Mouse (Mus musculus) kidney, postnatal 0 days (tissue): ENCODE results near the gene Pla2g4b. TPM values are rescaled to one million over a fixed set of nuclear protein-coding genes. Genes with fewer than 3 reads are reported as not detected.
A peak's percentile ranks its signal among the peaks of the same experiment; 100 is the strongest.

ENCODE experiments used
- ATAC-seq: fragments of 200-750 bp; cut with Nextera tagmentation; replicated peaks from 2 replicates; pipeline ENCODE4 v1.8.0; 2017; ENCODE audit warnings: low read depth, moderate number of reproducible peaks, moderate TSS enrichment, moderate library complexity; ENCODE audit not compliant: low FRiP score
- DNase-seq: peaks from one replicate; pipeline ENCODE4 v3.0.0-alpha.2; 2016; ENCODE audit warnings: low spot score
- H3K27ac ChIP-seq: fragments of 300-500 bp; sonication (generic); 2 replicates; pipeline ENCODE4 v1.5.1; 2014; ENCODE audit warnings: mild to moderate bottlenecking
- H3K27me3 ChIP-seq: fragments of 300-500 bp; sonication (generic); 2 replicates; pipeline ENCODE4 v1.6.1; 2014; ENCODE audit warnings: low read length, mixed read lengths; ENCODE audit not compliant: insufficient read depth
- H3K36me3 ChIP-seq: fragments of 300-500 bp; sonication (generic); 2 replicates; pipeline ENCODE4 v1.6.1; 2014; ENCODE audit warnings: low read length, mixed read lengths; ENCODE audit not compliant: insufficient read depth
- H3K4me1 ChIP-seq: fragments of 300-500 bp; sonication (generic); replicated peaks from 2 replicates; pipeline ENCODE4 v1.6.1; 2014; ENCODE audit warnings: antibody characterized with exemption, low read length, mixed read lengths; ENCODE audit not compliant: insufficient read depth
- H3K4me2 ChIP-seq: fragments of 300-500 bp; sonication (generic); 2 replicates; pipeline ENCODE4 v1.6.1; 2014; ENCODE audit warnings: mild to moderate bottlenecking, low read length, moderate library complexity, mixed read lengths
- H3K4me3 ChIP-seq: fragments of 300-500 bp; sonication (generic); replicated peaks from 2 replicates; pipeline ENCODE4 v1.5.1; 2014; ENCODE audit warnings: low read depth, low read length
- H3K9ac ChIP-seq: fragments of 300-500 bp; sonication (generic); 2 replicates; pipeline ENCODE4 v1.6.1; 2014; ENCODE audit warnings: low read depth, low read length
- H3K9me3 ChIP-seq: fragments of 300-500 bp; sonication (generic); replicated peaks from 2 replicates; pipeline ENCODE4 v1.6.1; 2016; ENCODE audit warnings: low read length, inconsistent platforms, mixed read lengths
- CTCF ChIP-seq: IDR thresholded peaks from 2 replicates; pipeline ENCODE4 v1.5.1; 2016; ENCODE audit warnings: antibody characterized with exemption, low read depth, mild to moderate bottlenecking, moderate library complexity
- WGBS: fragments of 180-500 bp; shearing (Covaris S2); extraction: QIAGEN DNeasy Blood & Tissue Kit; methylation state at CpG from one replicate; pipeline ENCODE4 v1.1.7; 2014; 5-methylcytosine and 5-hydroxymethylcytosine counted together
- polyA plus RNA-seq: library from polyadenylated mRNA; unstranded; fragments of >200 nt; fragmentation: Nextera tagmentation; extraction: Ambion mirVana; gene quantifications from 2 replicates; pipeline ENCODE4 v1.2.1, GENCODE M21; 2015

Pla2g4b gene
- polyA plus RNA-seq, 1 experiment from 2014 or later, result 0.29 TPM

GRCm38 (mm10) chr2:120001956-120002355 is 31.3 kb upstream of the Pla2g4b start:
- Histone ChIP-seq H3K4me3 (no peak overlapping the region), H3K27me3 (no peaks in the 10 kb centered on the region), H3K36me3 (0 out of 2 replicates have a peak, but pooled peaks cover 2% of the 10 kb centered on the region), H3K4me2 (no peak overlapping the region), H3K4me1 (peaks cover 6% of the 10 kb centered on the region; the same call in 1 of the 2 replicates), H3K9me3 (no peaks in the 10 kb centered on the region), H3K9ac (no peak overlapping the region), H3K27ac (no peak overlapping the region)
- no peak for TF ChIP-seq CTCF
- DNase-seq, result no peak
- WGBS, result 69% methylated on average over 4 of the region's 4 CpGs
- ATAC-seq, result no peak

DNA sequence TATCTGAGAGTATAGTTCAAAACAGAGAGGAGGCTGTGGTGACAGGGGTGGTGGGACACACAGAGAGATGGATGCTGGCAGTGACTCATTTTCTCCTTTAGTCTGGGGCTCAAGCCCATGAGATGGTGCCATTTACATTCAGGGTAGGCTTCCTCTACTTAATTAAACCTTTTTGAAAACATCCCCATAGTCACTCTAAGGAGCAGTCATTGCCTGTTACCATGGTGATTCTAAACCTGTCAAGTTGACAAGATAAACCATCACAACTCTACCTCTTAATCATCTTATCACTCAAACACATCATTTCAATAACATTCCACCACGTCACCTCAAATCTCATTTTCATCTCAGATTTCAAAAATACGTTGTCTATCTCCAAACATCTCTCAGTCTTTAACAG is 29.2 kb upstream of the Pla2g4b start:
- WGBS, result 90% methylated on average over 2 of the region's 2 CpGs

GRCm38 (mm10) chr2:120006696-120007095 is 26.5 kb upstream of the Pla2g4b start:
- no peak overlapping the region for H3K27ac ChIP-seq
- DNase-seq, result no peak
- H3K4me1 ChIP-seq, result no peaks in the 10 kb centered on the region
- H3K4me3 ChIP-seq, result no peak overlapping the region
- H3K9me3 ChIP-seq, result no peaks in the 10 kb centered on the region
- 95% methylated on average over 7 of the region's 7 CpGs for WGBS
- no peaks in the 10 kb centered on the region for H3K27me3 ChIP-seq
- no peak for ATAC-seq
- TF ChIP-seq CTCF, result no peak
- no peak overlapping the region for H3K4me2 ChIP-seq
- no peak overlapping the region for H3K9ac ChIP-seq
- H3K36me3 ChIP-seq, result 0 out of 2 replicates have a peak, but pooled peaks cover 2% of the 10 kb centered on the region

More for the DNA sequence above, 29.2 kb upstream of the Pla2g4b start:
- Histone ChIP-seq H3K9me3 (no peaks in the 10 kb centered on the region), H3K27ac (no peak overlapping the region), H3K9ac (no peak overlapping the region), H3K27me3 (no peaks in the 10 kb centered on the region), H3K36me3 (0 out of 2 replicates have a peak, but pooled peaks cover 2% of the 10 kb centered on the region), H3K4me2 (no peak overlapping the region), H3K4me3 (no peak overlapping the region), H3K4me1 (peaks cover 5% of the 10 kb centered on the region; the same call in 1 of the 2 replicates)
- DNase-seq, result no peak
- ATAC-seq, result no peak
- TF ChIP-seq CTCF, result no peak

GRCm38 (mm10) chr2:120007680-120008210 is 25.5 kb upstream of the Pla2g4b start:
- no peak overlapping the region for H3K27ac ChIP-seq
- 88% methylated on average over 4 of the region's 4 CpGs for WGBS
- DNase-seq (no peak), ATAC-seq (no peak)
- H3K4me3 ChIP-seq, result no peak overlapping the region
- H3K36me3 ChIP-seq, result peaks cover 3% of the 10 kb centered on the region; the same call in 1 of the 2 replicates
- no peaks in the 10 kb centered on the region for H3K27me3 ChIP-seq
- no peaks in the 10 kb centered on the region for H3K9me3 ChIP-seq
- no peak overlapping the region for H3K4me2 ChIP-seq
- no peaks in the 10 kb centered on the region for H3K4me1 ChIP-seq
- H3K9ac ChIP-seq, result no peak overlapping the region
- no peak for TF ChIP-seq CTCF

DNA sequence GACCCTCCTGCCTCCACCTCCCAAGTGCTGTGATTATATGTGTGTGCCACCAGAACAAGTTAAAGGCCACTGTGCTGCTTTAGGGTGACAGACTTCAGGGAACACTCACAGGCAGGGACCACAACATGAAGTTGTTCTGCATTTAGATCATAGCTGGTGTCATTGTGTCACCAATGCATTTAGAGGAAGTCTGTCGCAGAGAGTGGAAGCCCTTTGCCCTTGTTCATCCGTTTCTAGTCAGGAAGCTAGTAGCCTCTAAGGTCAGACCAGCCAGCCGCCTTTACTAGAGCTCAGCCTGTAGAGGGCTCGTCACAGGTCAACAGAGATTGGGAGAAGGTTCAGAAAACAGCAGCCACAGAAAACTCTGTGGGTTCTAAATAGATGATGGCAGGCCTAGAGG is 24.5 kb upstream of the Pla2g4b start:
- 25% methylated on average over 4 of the region's 4 CpGs for WGBS

DNA sequence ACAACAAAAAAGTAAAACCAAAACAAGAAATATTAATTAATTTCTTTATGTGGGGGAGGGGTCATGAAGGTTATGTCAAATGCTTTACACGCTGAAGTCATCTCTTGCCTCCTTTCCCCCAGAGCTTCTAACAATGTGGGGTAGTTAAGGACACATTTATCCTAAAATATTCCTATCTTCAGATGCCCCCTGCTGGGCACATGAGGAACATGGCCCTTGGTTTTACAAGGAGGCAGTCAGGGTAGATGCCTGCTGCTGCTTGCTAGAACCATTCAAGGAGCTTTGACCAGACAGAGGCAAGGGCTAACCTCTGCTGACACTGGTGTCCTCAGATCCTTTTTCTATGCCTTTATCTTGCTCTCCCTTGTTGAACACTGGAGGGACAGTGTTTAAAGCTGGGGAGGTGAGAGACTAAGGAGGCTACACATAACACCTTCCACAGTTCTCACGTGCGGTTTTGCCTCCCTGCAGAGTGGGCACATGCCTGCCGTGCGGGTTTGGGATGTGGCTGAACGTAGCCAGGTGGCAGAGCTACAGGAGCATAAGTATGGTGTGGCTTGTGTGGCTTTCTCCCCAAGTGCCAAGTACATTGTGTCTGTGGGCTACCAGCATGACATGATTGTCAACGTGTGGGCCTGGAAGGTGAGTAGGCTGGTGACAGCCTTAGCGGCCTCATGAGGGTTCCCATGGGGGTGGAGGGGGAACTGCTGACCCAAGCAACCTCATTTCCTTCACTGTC is 21.6 kb upstream of the Pla2g4b start:
- ATAC-seq (no peak), DNase-seq (peak; percentile 84)
- Histone ChIP-seq H3K27me3 (no peaks in the 10 kb centered on the region), H3K4me1 (no peaks in the 10 kb centered on the region), H3K9me3 (no peaks in the 10 kb centered on the region), H3K4me2 (no peak overlapping the region), H3K4me3 (no peak overlapping the region), H3K9ac (no peak overlapping the region), H3K27ac (no peak overlapping the region), H3K36me3 (peaks cover 28% of the 10 kb centered on the region)
- peak; percentile 79 for TF ChIP-seq CTCF
- WGBS, result 73% methylated on average over 8 of the region's 8 CpGs

More for the DNA sequence above, 24.5 kb upstream of the Pla2g4b start:
- peak; percentile 66 for DNase-seq
- H3K9me3 ChIP-seq, result no peaks in the 10 kb centered on the region
- H3K4me3 ChIP-seq, result no peak overlapping the region
- no peak for TF ChIP-seq CTCF
- H3K9ac ChIP-seq, result no peak overlapping the region
- no peak for ATAC-seq
- no peak overlapping the region for H3K27ac ChIP-seq
- no peaks in the 10 kb centered on the region for H3K4me1 ChIP-seq
- H3K27me3 ChIP-seq, result no peaks in the 10 kb centered on the region
- H3K4me2 ChIP-seq, result no peak overlapping the region
- H3K36me3 ChIP-seq, result peaks cover 9% of the 10 kb centered on the region
